Mouse (Mus musculus) neural tube, embryonic 13.5 days (tissue): ENCODE measurements around the gene Arl4d. TPM values are rescaled to one million over a fixed set of nuclear protein-coding genes. Genes with fewer than 3 reads are reported as not detected.

Experiments
- ATAC-seq: fragments of 200-750 bp; cut with Nextera tagmentation; 2 replicates; pipeline ENCODE4 v1.8.0; 2017; ENCODE audit warnings: low read depth, mild to moderate bottlenecking, moderate TSS enrichment, moderate library complexity
- H3K27ac ChIP-seq: fragments of 300-500 bp; sonication (generic); replicated peaks from 2 replicates; pipeline ENCODE4 v1.5.1; 2015; ENCODE audit warnings: moderate library complexity, mild to moderate bottlenecking, inconsistent platforms
- H3K27me3 ChIP-seq: fragments of 300-500 bp; sonication (generic); 2 replicates; pipeline ENCODE4 v1.6.1; 2015; ENCODE audit warnings: mild to moderate bottlenecking, inconsistent platforms
- H3K36me3 ChIP-seq: fragments of 300-500 bp; sonication (generic); 2 replicates; pipeline ENCODE4 v1.6.1; 2015; ENCODE audit warnings: mild to moderate bottlenecking, inconsistent platforms
- H3K4me1 ChIP-seq: fragments of 300-500 bp; sonication (generic); replicated peaks from 2 replicates; pipeline ENCODE4 v1.6.1; 2015; ENCODE audit warnings: inconsistent platforms
- H3K4me2 ChIP-seq: fragments of 300-500 bp; sonication (generic); 2 replicates; pipeline ENCODE4 v1.6.1; 2015; ENCODE audit warnings: inconsistent platforms, mild to moderate bottlenecking, moderate library complexity
- H3K4me3 ChIP-seq: fragments of 300-500 bp; sonication (generic); 2 replicates; pipeline ENCODE4 v1.5.1; 2015; ENCODE audit warnings: mild to moderate bottlenecking, inconsistent platforms
- H3K9ac ChIP-seq: fragments of 300-500 bp; sonication (generic); 2 replicates; pipeline ENCODE4 v1.6.1; 2015; ENCODE audit warnings: moderate library complexity, mild to moderate bottlenecking, inconsistent platforms
- H3K9me3 ChIP-seq: fragments of 300-500 bp; sonication (generic); 2 replicates; pipeline ENCODE4 v1.6.1; 2016; ENCODE audit warnings: inconsistent platforms
- WGBS: fragments of 180-500 bp; shearing (Covaris S2); methylation state at CpG from one replicate; pipeline ENCODE4 v1.1.7; 2015; 5-methylcytosine and 5-hydroxymethylcytosine counted together
- polyA plus RNA-seq: library from polyadenylated mRNA; unstranded; fragments of >200 nt; fragmentation: Nextera tagmentation; extraction: Ambion mirVana; gene quantifications from 2 replicates; pipeline ENCODE4 v1.2.1, GENCODE M21; 2015

Gene Arl4d
- polyA plus RNA-seq, 1 experiment from 2014 or later: 19.8 TPM

- no peak overlapping the region for H3K27ac ChIP-seq
- H3K4me1 ChIP-seq: peaks cover 20% of the 10 kb centered on the region
- ATAC-seq: no peak
- no peak overlapping the region for H3K9ac ChIP-seq
- H3K36me3 ChIP-seq: no peaks in the 10 kb centered on the region
- H3K4me3 ChIP-seq: no peak overlapping the region
- H3K9me3 ChIP-seq: no peaks in the 10 kb centered on the region
- WGBS: 52% methylated on average over 5 of the region's 5 CpGs
- H3K27me3 ChIP-seq: no peaks in the 10 kb centered on the region
- H3K4me2 ChIP-seq: no peak overlapping the region
Measured at GRCm38 (mm10) chr11:101708482-101708881, 43.1 kb downstream of the Arl4d start.

GRCm38 (mm10) chr11:101712811-101713210 is 47.5 kb downstream of the Arl4d start:
- Histone ChIP-seq H3K4me1 (peaks cover 2% of the 10 kb centered on the region), H3K9ac (no peak overlapping the region), H3K4me2 (no peak overlapping the region), H3K27ac (no peak overlapping the region), H3K4me3 (no peak overlapping the region), H3K36me3 (no peaks in the 10 kb centered on the region), H3K9me3 (no peaks in the 10 kb centered on the region), H3K27me3 (no peaks in the 10 kb centered on the region)
- WGBS: 87% methylated on average over 9 of the region's 9 CpGs
- no peak for ATAC-seq

- Histone ChIP-seq H3K36me3 (no peaks in the 10 kb centered on the region), H3K4me3 (no peak overlapping the region), H3K9me3 (no peaks in the 10 kb centered on the region), H3K9ac (no peak overlapping the region), H3K4me2 (no peak overlapping the region), H3K27ac (no peak overlapping the region), H3K4me1 (peaks cover 10% of the 10 kb centered on the region), H3K27me3 (no peaks in the 10 kb centered on the region)
- WGBS: 45% methylated on average over 7 of the region's 7 CpGs
- no peak for ATAC-seq
Measured at GRCm38 (mm10) chr11:101714012-101714411, 48.7 kb downstream of the Arl4d start.

Other genes with a start within 250 kb of the Arl4d start
- 79.4 and 90.0 TPM in 2 replicates for gene Aarsd1, start 247.9 kb upstream of the Arl4d start, polyA plus RNA-seq
- 5.7 and 8.3 TPM in 2 replicates for gene Gm27029, start 240.7 kb upstream of the Arl4d start, polyA plus RNA-seq
- gene Rundc1, start 240.5 kb upstream of the Arl4d start, polyA plus RNA-seq: 25.5 and 28.5 TPM in 2 replicates
- 3.3 and 4.3 TPM in 2 replicates for gene Ptges3l, start 240.2 kb upstream of the Arl4d start, polyA plus RNA-seq
- 303 and 315 TPM in 2 replicates for gene Rpl27, start 223.2 kb upstream of the Arl4d start, polyA plus RNA-seq
- 3.6 and 3.8 TPM in 2 replicates for gene Ifi35, start 217.1 kb upstream of the Arl4d start, polyA plus RNA-seq
- gene Rnd2, start 200.5 kb upstream of the Arl4d start, polyA plus RNA-seq: 80.5 and 83.0 TPM in 2 replicates
- gene Vat1, start 199.3 kb upstream of the Arl4d start, polyA plus RNA-seq: 72.6 and 75.8 TPM in 2 replicates
- gene Brca1, start 113.6 kb upstream of the Arl4d start, polyA plus RNA-seq: 3.0 and 3.2 TPM in 2 replicates
- 99.4 and 107 TPM in 2 replicates for gene Nbr1, start 113.4 kb upstream of the Arl4d start, polyA plus RNA-seq
- 3.5 and 4.9 TPM in 2 replicates for gene Tmem106a, start 83.3 kb upstream of the Arl4d start, polyA plus RNA-seq
- not detected in 2 replicates for gene Gm11634, start 66.3 kb upstream of the Arl4d start, polyA plus RNA-seq
- 16.0 and 16.4 TPM in 2 replicates for gene Rdm1, start 38.3 kb upstream of the Arl4d start, polyA plus RNA-seq
- gene Dhx8, start 67.4 kb downstream of the Arl4d start, polyA plus RNA-seq: 28.5 and 35.7 TPM in 2 replicates
- gene Etv4, start 119.8 kb downstream of the Arl4d start, polyA plus RNA-seq: 14.5 and 16.0 TPM in 2 replicates
- 1.4 and 2.5 TPM in 2 replicates for gene Meox1, start 228.8 kb downstream of the Arl4d start, polyA plus RNA-seq